Mouse (Mus musculus): ENCODE results near the gene Fancf.

DNA sequence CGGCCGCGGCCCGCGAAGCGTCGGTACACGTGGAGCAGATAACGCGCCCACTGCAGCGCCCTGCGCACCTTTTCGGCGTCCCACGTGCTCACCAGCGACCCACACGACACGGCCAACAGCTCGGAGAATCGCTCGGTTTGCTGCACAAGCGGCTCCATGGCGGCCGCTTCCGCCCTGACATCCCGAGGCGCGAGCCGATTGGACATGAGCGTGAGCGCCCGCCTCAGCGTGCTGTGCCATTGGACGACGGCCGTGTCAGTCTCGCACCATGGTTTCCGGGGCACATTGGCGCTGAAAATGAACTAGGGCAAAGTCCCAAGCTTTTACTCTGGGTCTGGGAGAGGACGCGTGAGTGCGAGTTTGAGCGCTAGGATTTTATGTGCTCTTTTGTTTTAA lies at the start of gene Fancf:
- TF ChIP-seq CTCF (IDR thresholded peaks at IDR 0.05; ENCODE audit: low read depth) (no peak), EP300 (IDR thresholded peaks at IDR 0.05; ENCODE audit: low read depth) (no peak)

Data from liver, embryonic 14.5 days (tissue).